Mouse (Mus musculus): ENCODE measurements at regions not wholly inside any gene's neighbourhood (a gene's known extent, or its start where the extent isn't known, plus 50 kb on each side); places are given as distances from the start of the nearest gene placed in this dataset.
"Not testable (repeated sequence)": the region's sequence is repeated elsewhere in the genome, so short reads cannot be mapped to it uniquely, and the experiment has no call there.

GRCm38 (mm10) chr8:51409123-51409522 is 2102.4 kb upstream of the Aga start:
- DNase-seq (ENCODE audit: low spot score in 2 of 2): no peak
- intact Hi-C loops (cut with DNase I): loop anchor here (10.0 kb wide), 1 partner anchor 444 kb away; no protein-coding TSS in a partner anchor

- DNase-seq (ENCODE audit: low spot score in 2 of 2): no peak
- intact Hi-C loops (cut with DNase I): no loop called here
Observed at GRCm38 (mm10) chr8:51428443-51428842, 2083.1 kb upstream of the Aga start.

DNA sequence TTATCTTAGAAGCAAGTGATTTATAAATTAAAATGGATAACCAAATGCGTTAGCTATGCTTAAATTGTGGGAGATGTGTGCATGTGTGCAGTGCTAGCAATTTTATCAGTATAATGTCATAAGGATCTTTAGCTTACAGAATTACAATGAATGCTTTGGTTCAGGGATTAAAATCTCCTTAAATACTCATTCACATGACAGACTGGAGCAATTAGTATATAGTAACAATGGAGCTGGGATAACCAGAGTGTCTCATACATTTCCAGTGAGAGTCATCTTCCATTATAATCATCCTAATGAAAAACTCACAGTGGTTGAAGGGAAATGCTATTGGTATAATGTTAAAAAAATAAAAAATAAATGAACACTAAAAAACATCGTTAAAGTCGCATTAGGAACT is 2082.7 kb upstream of the Aga start:
- intact Hi-C loops (cut with DNase I): no loop called here
- no peak for DNase-seq (ENCODE audit: low spot score in 2 of 2)

DNA sequence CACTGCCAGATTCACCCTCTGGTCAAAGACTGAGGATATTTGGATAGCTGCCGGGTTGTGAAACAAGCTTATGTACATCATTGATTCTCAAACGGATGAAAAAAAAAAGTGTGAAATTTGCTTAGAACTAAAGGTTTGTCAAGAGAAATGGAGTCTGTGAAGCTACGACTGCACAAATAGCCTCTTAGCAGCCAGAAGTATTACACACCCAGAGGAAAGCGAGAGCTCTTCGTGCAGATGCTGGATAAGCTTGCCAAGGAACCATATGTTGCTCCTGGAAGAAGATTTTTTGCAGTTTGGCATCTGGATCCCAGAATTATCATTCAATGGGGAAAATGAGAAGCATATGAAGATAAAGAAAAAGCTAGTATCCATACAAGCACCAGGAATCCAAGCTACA is 2063.9 kb upstream of the Aga start:
- intact Hi-C loops (cut with DNase I): no loop called here

GRCm38 (mm10) chr8:51448600-51448999 is 2062.9 kb upstream of the Aga start:
- no peak for DNase-seq (ENCODE audit: low spot score in 2 of 2)
- intact Hi-C loops (cut with DNase I): no loop called here

More for the DNA sequence above, 2063.9 kb upstream of the Aga start:
- peak; percentile 32 for DNase-seq (ENCODE audit: low spot score in 2 of 2)

DNA sequence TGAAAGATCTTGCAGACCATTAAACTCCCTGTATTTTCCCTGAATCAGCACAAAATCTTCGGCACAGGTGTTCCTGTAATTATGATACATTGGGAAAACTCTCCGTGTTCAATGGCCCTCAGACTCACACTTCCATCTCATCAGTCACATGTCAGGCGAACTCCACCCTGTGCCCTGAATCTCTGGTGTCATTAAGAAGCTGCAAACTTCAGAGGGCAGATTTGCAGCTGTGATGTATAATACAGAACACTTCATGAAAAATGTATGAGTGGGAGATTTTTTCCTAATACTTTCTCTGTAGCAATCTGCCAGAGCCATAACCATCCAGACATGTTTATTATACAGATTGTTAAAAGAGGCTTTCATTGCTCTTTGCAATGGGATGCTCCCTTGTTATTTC is 2032.1 kb upstream of the Aga start:
- intact Hi-C loops (cut with DNase I): no loop called here
- DNase-seq (ENCODE audit: low spot score in 2 of 2): no peak

GRCm38 (mm10) chr8:51502567-51502966 is 2009.0 kb upstream of the Aga start:
- intact Hi-C loops (cut with DNase I): no loop called here
- no peak for DNase-seq (ENCODE audit: low spot score in 2 of 2)

DNA sequence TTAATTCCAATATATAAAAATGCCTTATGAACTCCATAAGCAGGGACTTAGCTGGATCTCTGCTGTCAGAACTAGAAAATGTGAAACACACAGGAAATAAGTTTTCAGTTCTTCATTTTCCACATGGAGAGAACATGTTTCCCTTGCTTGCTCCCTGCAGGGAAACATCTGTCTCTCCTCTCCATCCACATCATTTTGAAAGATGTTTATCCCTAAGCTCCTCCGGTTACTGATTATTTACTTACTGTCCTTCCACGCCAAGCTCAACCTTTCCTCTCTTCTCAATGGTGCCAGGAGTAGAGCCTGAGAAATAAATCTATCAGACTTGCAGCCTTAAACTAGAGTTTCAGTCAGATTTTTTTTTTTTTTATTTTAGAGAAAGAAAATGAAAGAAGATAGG is 1988.4 kb upstream of the Aga start:
- DNase-seq (ENCODE audit: low spot score in 2 of 2): no peak
- intact Hi-C loops (cut with DNase I): no loop called here

- DNase-seq (ENCODE audit: low spot score in 2 of 2); intact Hi-C loops (cut with DNase I): not testable (repeated sequence)
Observed at GRCm38 (mm10) chr8:51553118-51553517, 1958.4 kb upstream of the Aga start.

Measured in left cerebral cortex, postnatal 14 days (tissue).